Mouse (Mus musculus): Measurements from ENCODE around the gene Golga2.

The Golga2 gene

GRCm38 (mm10) chr2:32343351-32343671 lies 56.1 kb downstream of the Golga2 start:
- DNase-seq (ENCODE audit: low read depth): no peak

- no peak for DNase-seq (ENCODE audit: low read depth)
Observed at GRCm38 (mm10) chr2:32344056-32344455, 56.9 kb downstream of the Golga2 start.

- DNase-seq (ENCODE audit: low read depth): no peak
Observed at GRCm38 (mm10) chr2:32344598-32345321, 57.6 kb downstream of the Golga2 start.

GRCm38 (mm10) chr2:32347019-32347418 lies 59.8 kb downstream of the Golga2 start:
- no peak for DNase-seq (ENCODE audit: low read depth)

- no peak for DNase-seq (ENCODE audit: low read depth)
Observed at GRCm38 (mm10) chr2:32348311-32348710, 61.1 kb downstream of the Golga2 start.

GRCm38 (mm10) chr2:32349625-32350255 lies 62.6 kb downstream of the Golga2 start:
- DNase-seq (ENCODE audit: low read depth): no peak

GRCm38 (mm10) chr2:32350471-32351051 lies 63.4 kb downstream of the Golga2 start:
- DNase-seq (ENCODE audit: low read depth): no peak

GRCm38 (mm10) chr2:32351471-32351961 lies 64.3 kb downstream of the Golga2 start:
- DNase-seq (ENCODE audit: low read depth): no peak

- peak; percentile 67 for DNase-seq (ENCODE audit: low read depth)
Observed at GRCm38 (mm10) chr2:32352151-32353006, 65.2 kb downstream of the Golga2 start, which contains the start of gene Ciz1. Ciz1 (plus strand) TSS chr2:32352327.

- peak; percentile 89 for DNase-seq (ENCODE audit: low read depth)
Observed at GRCm38 (mm10) chr2:32353007-32353542, 65.9 kb downstream of the Golga2 start, which contains the start of gene Dnm1. Dnm1 (minus strand) TSS chr2:32353338.

- no peak for DNase-seq (ENCODE audit: low read depth)
Observed at GRCm38 (mm10) chr2:32353836-32354235, 66.7 kb downstream of the Golga2 start.

GRCm38 (mm10) chr2:32354336-32354895 lies 67.2 kb downstream of the Golga2 start:
- no peak for DNase-seq (ENCODE audit: low read depth)

GRCm38 (mm10) chr2:32356216-32356615 lies 69.0 kb downstream of the Golga2 start:
- DNase-seq (ENCODE audit: low read depth): no peak
